Mouse (Mus musculus) lung, postnatal 0 days (tissue): Measurements from ENCODE around the gene Tnik. TPM values are rescaled to one million over a fixed set of nuclear protein-coding genes. Genes with fewer than 3 reads are reported as not detected.

ENCODE experiments used
- ATAC-seq: fragments of 200-750 bp; cut with Nextera tagmentation; 2 replicates; pipeline ENCODE4 v1.8.0; 2017; ENCODE audit warnings: moderate library complexity
- DNase-seq: peaks from one replicate; pipeline ENCODE4 v3.0.0-alpha.2; 2016; ENCODE audit warnings: low spot score
- H3K27ac ChIP-seq: fragments of 300-500 bp; sonication (generic); 2 replicates; pipeline ENCODE4 v1.5.1; 2014; ENCODE audit warnings: antibody characterized with exemption, mild to moderate bottlenecking, low read length, mixed read lengths
- H3K27me3 ChIP-seq: fragments of 300-500 bp; sonication (generic); replicated peaks from 2 replicates; pipeline ENCODE4 v1.6.1; 2014; ENCODE audit warnings: low read length, mixed read lengths; ENCODE audit not compliant: insufficient read depth
- H3K36me3 ChIP-seq: fragments of 300-500 bp; sonication (generic); 2 replicates; pipeline ENCODE4 v1.6.1; 2014; ENCODE audit warnings: low read length, mixed read lengths; ENCODE audit not compliant: insufficient read depth
- H3K4me1 ChIP-seq: fragments of 300-500 bp; sonication (generic); 2 replicates; pipeline ENCODE4 v1.6.1; 2014; ENCODE audit warnings: antibody characterized with exemption, low read depth, low read length, mixed read lengths; ENCODE audit not compliant: insufficient read depth
- H3K4me2 ChIP-seq: fragments of 300-500 bp; sonication (generic); replicated peaks from 2 replicates; pipeline ENCODE4 v1.6.1; 2014; ENCODE audit warnings: low read depth, mild to moderate bottlenecking, low read length, moderate library complexity, mixed read lengths
- H3K4me3 ChIP-seq: fragments of 300-500 bp; sonication (generic); 2 replicates; pipeline ENCODE4 v1.5.1; 2014; ENCODE audit warnings: low read depth, low read length
- H3K9ac ChIP-seq: fragments of 300-500 bp; sonication (generic); replicated peaks from 2 replicates; pipeline ENCODE4 v1.6.1; 2014; ENCODE audit warnings: low read depth, mild to moderate bottlenecking
- H3K9me3 ChIP-seq: fragments of 300-500 bp; sonication (generic); 2 replicates; pipeline ENCODE4 v1.6.1; 2016; ENCODE audit warnings: low read length, mixed read lengths
- CTCF ChIP-seq: IDR thresholded peaks from 2 replicates; pipeline ENCODE4 v1.5.1; 2016; ENCODE audit warnings: antibody characterized with exemption, mild to moderate bottlenecking
- EP300 ChIP-seq: IDR thresholded peaks from 2 replicates; pipeline ENCODE4 v1.6.1; 2016; ENCODE audit warnings: antibody characterized with exemption, mild to moderate bottlenecking, control low read depth
- WGBS: fragments of 180-500 bp; shearing (Covaris S2); extraction: QIAGEN DNeasy Blood & Tissue Kit; methylation state at CpG from one replicate; pipeline ENCODE4 v1.1.7; 2014; 5-methylcytosine and 5-hydroxymethylcytosine counted together
- polyA plus RNA-seq: library from polyadenylated mRNA; unstranded; fragments of >200 nt; fragmentation: Nextera tagmentation; extraction: Ambion mirVana; gene quantifications from 2 replicates; pipeline ENCODE4 v1.2.1, GENCODE M21; 2015

Gene Tnik
- polyA plus RNA-seq, 1 experiment from 2014 or later: 6.1 TPM

DNA sequence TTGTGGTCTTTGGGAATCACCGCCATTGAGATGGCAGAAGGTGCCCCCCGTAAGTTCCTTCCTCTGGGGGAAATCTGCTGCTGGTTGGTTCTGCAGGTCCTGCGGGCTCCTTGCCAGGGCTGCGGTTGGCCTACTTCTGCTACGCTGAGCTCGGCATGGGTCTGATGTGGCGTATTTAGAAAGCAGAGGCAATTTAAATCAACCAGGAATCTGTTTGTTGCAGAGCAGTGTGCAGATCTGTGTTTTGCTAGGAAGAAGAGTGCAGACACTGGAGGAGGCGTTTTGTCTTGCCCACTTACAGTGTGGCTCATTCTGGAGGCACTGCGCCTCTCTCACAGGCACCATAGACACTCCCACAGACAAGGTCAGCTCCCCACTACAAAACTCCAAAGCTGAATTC, 291.9 kb downstream of the Tnik start:
- no peak overlapping the region for H3K27ac ChIP-seq
- H3K4me3 ChIP-seq: no peak overlapping the region
- ATAC-seq: no peak
- peaks cover 3% of the 10 kb centered on the region; the same call in 1 of the 2 replicates for H3K4me1 ChIP-seq
- H3K9me3 ChIP-seq: no peaks in the 10 kb centered on the region
- WGBS: 77% methylated on average over 9 of the region's 9 CpGs
- no peak for DNase-seq
- TF ChIP-seq CTCF: no peak
- TF ChIP-seq EP300: no peak
- H3K27me3 ChIP-seq: no peaks in the 10 kb centered on the region
- H3K36me3 ChIP-seq: no peaks in the 10 kb centered on the region
- H3K9ac ChIP-seq: no peak overlapping the region
- H3K4me2 ChIP-seq: no peak overlapping the region

- Histone ChIP-seq H3K4me1 (peaks cover 3% of the 10 kb centered on the region; the same call in 1 of the 2 replicates), H3K27ac (peak overlapping the region; percentile 38; the same call in 1 of the 2 replicates), H3K9me3 (no peaks in the 10 kb centered on the region), H3K27me3 (no peaks in the 10 kb centered on the region), H3K9ac (no peak overlapping the region; the same call in 1 of the 2 replicates), H3K36me3 (no peaks in the 10 kb centered on the region), H3K4me3 (no peak overlapping the region), H3K4me2 (no peak overlapping the region)
- 29% methylated on average over 7 of the region's 7 CpGs for WGBS
- peak; percentile 67 for ATAC-seq
- peak; percentile 62 for DNase-seq
- TF ChIP-seq CTCF: no peak
- TF ChIP-seq EP300: no peak; the same call in 1 of the 2 replicates
These were observed 293.0 kb downstream of the Tnik start for GRCm38 (mm10) chr3:28555795-28556570.

DNA sequence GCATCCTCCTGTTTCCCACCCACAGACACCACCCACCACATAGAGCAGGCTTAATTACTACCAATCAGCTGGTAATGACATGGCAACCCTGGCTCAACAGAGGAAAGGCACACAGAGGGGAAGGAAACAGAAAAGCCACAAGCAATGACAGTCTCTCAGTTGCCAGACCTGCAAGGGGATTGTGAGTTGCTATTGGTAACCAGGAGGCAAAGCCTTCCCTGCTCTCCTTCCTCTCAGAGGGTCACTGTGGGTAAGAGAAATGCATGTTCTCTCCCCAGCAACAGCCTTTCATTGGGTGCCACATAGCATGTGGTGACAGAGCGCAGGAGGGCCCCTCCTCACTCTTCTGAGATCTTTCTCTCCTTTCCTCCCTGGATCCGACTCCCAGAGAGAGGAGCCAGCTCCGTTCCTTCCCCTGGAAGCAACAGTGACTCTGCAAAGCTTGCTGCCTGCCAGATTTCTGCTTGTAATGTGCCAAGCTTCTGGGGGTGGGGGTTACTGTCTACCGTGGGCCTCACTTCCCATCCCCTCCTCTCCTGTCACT, 295.4 kb downstream of the Tnik start:
- no peaks in the 10 kb centered on the region for H3K27me3 ChIP-seq
- no peak overlapping the region for H3K27ac ChIP-seq
- H3K4me3 ChIP-seq: no peak overlapping the region
- H3K36me3 ChIP-seq: no peaks in the 10 kb centered on the region
- H3K4me1 ChIP-seq: peaks cover 3% of the 10 kb centered on the region; the same call in 1 of the 2 replicates
- no peak overlapping the region for H3K9ac ChIP-seq
- TF ChIP-seq EP300: peak; percentile 24; the same call in 1 of the 2 replicates
- no peak for TF ChIP-seq CTCF
- no peaks in the 10 kb centered on the region for H3K9me3 ChIP-seq
- DNase-seq (peak; percentile 7), ATAC-seq (peak; percentile 55)
- no peak overlapping the region for H3K4me2 ChIP-seq
- WGBS: 30% methylated on average over 4 of the region's 4 CpGs

- 0 out of 2 replicates have a peak, but pooled peaks cover 3% of the 10 kb centered on the region for H3K4me1 ChIP-seq
- no peak overlapping the region for H3K4me3 ChIP-seq
- no peak overlapping the region for H3K9ac ChIP-seq
- no peaks in the 10 kb centered on the region for H3K9me3 ChIP-seq
- H3K27ac ChIP-seq: no peak overlapping the region
- 58% methylated on average over 4 of the region's 4 CpGs for WGBS
- H3K36me3 ChIP-seq: no peaks in the 10 kb centered on the region
- no peak for TF ChIP-seq EP300
- no peak for TF ChIP-seq CTCF
- ATAC-seq (no peak), DNase-seq (no peak)
- H3K4me2 ChIP-seq: no peak overlapping the region
- no peaks in the 10 kb centered on the region for H3K27me3 ChIP-seq
These were observed 298.4 kb downstream of the Tnik start for GRCm38 (mm10) chr3:28561408-28561807.

DNA sequence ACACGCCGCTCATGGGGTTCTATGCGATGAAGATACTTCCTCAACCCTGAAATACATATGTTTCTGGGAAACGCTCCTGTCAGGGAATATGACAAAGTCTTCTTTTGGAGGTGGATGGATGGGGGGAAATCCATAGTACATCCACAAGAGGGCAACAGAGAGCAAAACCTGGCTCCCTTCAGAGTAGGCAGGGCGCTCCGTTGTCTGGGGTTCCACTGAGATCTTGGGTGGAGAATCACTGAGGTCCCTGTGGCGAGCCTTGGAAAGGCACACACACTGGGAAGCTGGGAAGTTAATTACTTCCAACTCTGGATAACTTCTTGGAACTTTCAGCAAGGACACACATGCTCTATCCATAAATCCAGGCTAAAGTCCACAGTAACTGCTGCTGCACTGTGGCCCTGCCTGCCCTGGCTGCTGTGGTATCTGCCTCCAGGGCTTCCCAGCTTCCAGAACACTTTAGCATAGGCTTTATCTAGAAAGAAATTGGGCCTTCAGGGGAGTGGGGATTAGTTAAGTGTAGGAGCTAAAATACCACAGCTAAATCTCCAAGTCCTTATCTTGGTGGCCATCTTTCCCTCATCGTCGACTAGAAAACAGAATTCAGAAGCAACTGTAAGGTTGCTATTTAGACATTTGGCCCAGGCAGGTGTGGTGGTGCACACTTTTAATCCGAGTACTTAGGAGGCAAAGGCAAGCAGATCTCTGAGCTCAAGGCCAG, 299.8 kb downstream of the Tnik start:
- Histone ChIP-seq H3K4me1 (0 out of 2 replicates have a peak, but pooled peaks cover 3% of the 10 kb centered on the region), H3K4me2 (no peak overlapping the region), H3K27ac (no peak overlapping the region), H3K9me3 (no peaks in the 10 kb centered on the region), H3K9ac (no peak overlapping the region), H3K27me3 (no peaks in the 10 kb centered on the region), H3K4me3 (no peak overlapping the region), H3K36me3 (no peaks in the 10 kb centered on the region)
- 67% methylated on average over 10 of the region's 10 CpGs for WGBS
- TF ChIP-seq EP300 (no peak), CTCF (peak; percentile 82)
- ATAC-seq: 0 out of 2 replicates have a peak, but pooled peaks have one; percentile 35
- DNase-seq: peak; percentile 30
